Mouse (Mus musculus) hindbrain, embryonic 11.5 days (tissue): ENCODE data around the gene Trim38. TPM values are rescaled to one million over a fixed set of nuclear protein-coding genes. Genes with fewer than 3 reads are reported as not detected.
"Not testable (repeated sequence)": the region's sequence is repeated elsewhere in the genome, so short reads cannot be mapped to it uniquely, and the experiment has no call there.

Experiments used
- ATAC-seq: fragments of 200-750 bp; cut with Nextera tagmentation; 2 replicates; pipeline ENCODE4 v1.8.0; 2017; ENCODE audit warnings: mild to moderate bottlenecking, moderate TSS enrichment, moderate library complexity; ENCODE audit not compliant: low FRiP score
- DNase-seq: peaks from one replicate; pipeline ENCODE4 v3.0.0-alpha.2; 2015; ENCODE audit warnings: low spot score
- H3K27ac ChIP-seq: fragments of 300-500 bp; sonication (generic); 2 replicates; pipeline ENCODE4 v1.5.1; 2014; ENCODE audit warnings: mild to moderate bottlenecking, low read depth, low read length
- H3K27me3 ChIP-seq: fragments of 300-500 bp; sonication (generic); 2 replicates; pipeline ENCODE4 v1.6.1; 2014; ENCODE audit warnings: mild to moderate bottlenecking, low read length, moderate library complexity, mixed read lengths; ENCODE audit not compliant: control insufficient read depth, insufficient read depth
- H3K36me3 ChIP-seq: fragments of 300-500 bp; sonication (generic); 2 replicates; pipeline ENCODE4 v1.6.1; 2014; ENCODE audit warnings: mild to moderate bottlenecking, low read length, moderate library complexity, mixed read lengths; ENCODE audit not compliant: control insufficient read depth, insufficient read depth
- H3K4me1 ChIP-seq: fragments of 300-500 bp; sonication (generic); replicated peaks from 2 replicates; pipeline ENCODE4 v1.6.1; 2014; ENCODE audit warnings: low read length, mixed read lengths; ENCODE audit not compliant: control insufficient read depth, insufficient read depth
- H3K4me2 ChIP-seq: fragments of 300-500 bp; sonication (generic); replicated peaks from 2 replicates; pipeline ENCODE4 v1.6.1; 2014; ENCODE audit warnings: mild to moderate bottlenecking, low read depth, low read length
- H3K4me3 ChIP-seq: fragments of 300-500 bp; sonication (generic); 2 replicates; pipeline ENCODE4 v1.5.1; 2014; ENCODE audit warnings: low read depth, low read length
- H3K9ac ChIP-seq: fragments of 300-500 bp; sonication (generic); 2 replicates; pipeline ENCODE4 v1.6.1; 2014; ENCODE audit warnings: low read depth, low read length
- H3K9me3 ChIP-seq: fragments of 300-500 bp; sonication (generic); 2 replicates; pipeline ENCODE4 v1.6.1; 2016; ENCODE audit warnings: low read length; ENCODE audit not compliant: control insufficient read depth
- WGBS: fragments of 180-500 bp; shearing (Covaris S2); extraction: QIAGEN DNeasy Blood & Tissue Kit; methylation state at CpG from one replicate; pipeline ENCODE4 v1.1.7; 2014; 5-methylcytosine and 5-hydroxymethylcytosine counted together
- polyA plus RNA-seq: library from polyadenylated mRNA; unstranded; fragments of >200 nt; fragmentation: Nextera tagmentation; extraction: Ambion mirVana; gene quantifications from 2 replicates; pipeline ENCODE4 v1.2.1, GENCODE M21; 2014

The Trim38 gene
- polyA plus RNA-seq, 1 experiment from 2014 or later: not detected

DNA sequence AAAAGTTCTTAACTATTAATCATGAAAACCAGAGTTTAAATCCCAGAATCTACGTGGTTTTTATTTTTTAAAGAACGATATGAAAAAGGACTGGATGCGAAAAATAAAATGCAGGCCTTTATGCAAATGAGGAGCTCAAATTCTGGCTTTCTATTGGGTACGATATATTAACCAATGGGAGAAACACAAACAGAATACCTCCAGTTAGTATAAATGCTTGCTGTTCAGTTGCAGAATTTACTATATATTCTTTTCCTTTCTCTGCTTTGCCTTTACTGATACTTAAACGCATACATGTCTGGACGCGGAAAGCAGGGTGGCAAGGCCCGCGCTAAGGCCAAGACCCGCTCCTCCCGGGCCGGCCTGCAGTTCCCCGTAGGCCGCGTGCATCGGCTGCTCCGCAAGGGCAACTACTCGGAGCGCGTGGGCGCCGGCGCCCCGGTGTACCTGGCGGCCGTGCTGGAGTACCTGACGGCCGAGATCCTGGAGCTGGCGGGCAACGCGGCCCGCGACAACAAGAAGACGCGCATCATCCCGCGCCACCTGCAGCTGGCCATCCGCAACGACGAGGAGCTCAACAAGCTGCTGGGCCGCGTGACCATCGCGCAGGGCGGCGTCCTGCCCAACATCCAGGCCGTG is 18.8 kb upstream of the Trim38 start, which contains the start of gene Hist1h2ab:
Gene Hist1h2ab, plus strand, starts transcription at position 288 of the 639 bp plus-strand sequence.
- DNase-seq (peak; percentile 74), ATAC-seq (peak; percentile 52)
- WGBS: 1% methylated on average over 25 of the region's 47 CpGs
- Histone ChIP-seq H3K4me2 (peak within 1 kb of the TSS; percentile 54), H3K9ac (peak within 1 kb of the TSS; percentile 49; the same call in 1 of the 2 replicates), H3K4me3 (peak within 1 kb of the TSS; percentile 39), H3K27ac (peak within 1 kb of the TSS; percentile 90)
- not testable (repeated sequence) for H3K9me3 ChIP-seq, H3K27me3 ChIP-seq, H3K4me1 ChIP-seq, H3K36me3 ChIP-seq

DNA sequence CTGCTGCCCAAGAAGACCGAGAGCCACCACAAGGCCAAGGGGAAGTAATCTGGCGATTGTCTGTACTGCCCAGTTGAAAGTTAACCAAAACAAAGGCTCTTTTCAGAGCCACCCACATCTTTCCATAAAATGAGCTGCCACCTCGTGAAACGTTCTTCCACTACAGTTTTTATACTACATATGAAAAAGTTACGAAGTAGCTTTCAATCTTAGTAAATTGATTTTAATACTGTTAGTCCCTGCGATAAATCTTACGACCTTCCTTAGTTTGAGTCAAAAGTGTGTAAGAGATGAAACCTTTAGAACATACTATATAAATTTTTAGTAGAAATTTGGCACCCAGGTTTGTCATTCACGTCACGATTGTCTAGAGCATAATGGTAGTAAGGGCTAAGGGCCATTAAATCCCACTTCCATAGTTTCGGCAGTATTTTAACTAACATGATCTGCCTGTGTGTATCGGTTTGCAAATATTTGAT is 18.2 kb upstream of the Trim38 start:
- Histone ChIP-seq H3K9ac (peak overlapping the region; percentile 49; the same call in 1 of the 2 replicates), H3K36me3 (no peaks in the 10 kb centered on the region), H3K4me2 (peak overlapping the region; percentile 54), H3K27ac (peak overlapping the region; percentile 90), H3K4me1 (peaks cover 4% of the 10 kb centered on the region; the same call in 1 of the 2 replicates), H3K27me3 (no peaks in the 10 kb centered on the region), H3K4me3 (peak overlapping the region; percentile 39), H3K9me3 (no peaks in the 10 kb centered on the region)
- peak; percentile 54 for DNase-seq
- under 1% methylated on average over 11 of the region's 11 CpGs for WGBS
- peak; percentile 38 for ATAC-seq

DNA sequence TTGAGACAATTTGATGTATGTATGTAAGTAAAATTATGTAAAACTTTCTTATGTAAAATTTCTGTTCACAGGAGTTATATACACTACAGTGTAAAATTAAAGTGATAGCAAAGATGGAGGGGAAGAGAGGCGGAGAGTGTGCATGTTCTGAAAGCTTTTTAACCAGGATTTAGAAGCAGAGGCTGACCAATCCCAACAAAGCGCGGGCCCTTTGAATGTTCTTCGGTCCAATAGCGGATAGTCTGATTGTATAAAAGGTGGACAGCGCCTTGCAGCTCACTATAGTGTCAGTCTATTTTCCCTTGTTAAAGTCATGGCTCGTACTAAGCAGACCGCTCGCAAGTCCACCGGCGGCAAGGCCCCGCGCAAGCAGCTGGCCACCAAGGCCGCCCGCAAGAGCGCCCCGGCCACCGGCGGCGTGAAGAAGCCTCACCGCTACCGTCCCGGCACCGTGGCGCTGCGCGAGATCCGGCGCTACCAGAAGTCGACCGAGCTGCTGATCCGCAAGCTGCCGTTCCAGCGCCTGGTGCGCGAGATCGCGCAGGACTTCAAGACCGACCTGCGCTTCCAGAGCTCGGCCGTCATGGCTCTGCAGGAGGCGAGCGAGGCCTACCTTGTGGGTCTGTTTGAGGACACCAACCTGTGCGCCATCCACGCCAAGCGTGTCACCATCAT is 17.5 kb upstream of the Trim38 start, which contains the start of gene Hist1h3b:
Gene Hist1h3b, plus strand, starts transcription at position 201 of the 675 bp plus-strand sequence.
- Histone ChIP-seq H3K4me2 (peak within 1 kb of the TSS; percentile 54), H3K4me3 (peak within 1 kb of the TSS; percentile 39), H3K27ac (peak within 1 kb of the TSS; percentile 90), H3K9ac (peak within 1 kb of the TSS; percentile 65)
- not testable (repeated sequence) for H3K27me3 ChIP-seq, H3K9me3 ChIP-seq, H3K4me1 ChIP-seq, H3K36me3 ChIP-seq
- peak; percentile 95 for DNase-seq
- ATAC-seq: peak; percentile 89
- 0% methylated on average over 15 of the region's 47 CpGs for WGBS

DNA sequence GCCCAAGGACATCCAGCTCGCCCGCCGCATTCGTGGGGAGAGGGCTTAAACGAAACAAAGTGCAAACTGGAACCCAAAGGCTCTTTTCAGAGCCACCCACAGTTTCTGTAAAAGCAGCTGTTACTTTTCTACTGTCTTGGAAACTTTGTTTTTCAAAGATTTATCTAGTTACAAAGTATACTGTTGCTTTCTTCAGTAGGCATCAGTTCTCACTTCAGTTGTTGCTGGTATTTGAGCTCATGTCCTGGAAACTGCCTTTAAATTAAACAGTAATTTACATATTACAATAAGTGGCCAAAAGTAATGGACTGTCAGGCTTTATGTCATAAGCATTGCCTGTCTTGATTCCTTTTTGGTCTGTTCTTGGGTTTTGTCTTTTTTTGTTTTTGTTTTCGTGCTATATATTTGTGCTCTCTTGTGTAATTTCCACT is 17.0 kb upstream of the Trim38 start:
- peak overlapping the region; percentile 72 for H3K27ac ChIP-seq
- no peaks in the 10 kb centered on the region for H3K36me3 ChIP-seq
- H3K27me3 ChIP-seq: no peaks in the 10 kb centered on the region
- H3K9ac ChIP-seq: peak overlapping the region; percentile 65
- ATAC-seq (no peak), DNase-seq (peak; percentile 40)
- peaks cover 7% of the 10 kb centered on the region; the same call in 1 of the 2 replicates for H3K4me1 ChIP-seq
- peak overlapping the region; percentile 30 for H3K4me3 ChIP-seq
- H3K4me2 ChIP-seq: peak overlapping the region; percentile 39
- no peaks in the 10 kb centered on the region for H3K9me3 ChIP-seq
- 2% methylated on average over 6 of the region's 6 CpGs for WGBS

DNA sequence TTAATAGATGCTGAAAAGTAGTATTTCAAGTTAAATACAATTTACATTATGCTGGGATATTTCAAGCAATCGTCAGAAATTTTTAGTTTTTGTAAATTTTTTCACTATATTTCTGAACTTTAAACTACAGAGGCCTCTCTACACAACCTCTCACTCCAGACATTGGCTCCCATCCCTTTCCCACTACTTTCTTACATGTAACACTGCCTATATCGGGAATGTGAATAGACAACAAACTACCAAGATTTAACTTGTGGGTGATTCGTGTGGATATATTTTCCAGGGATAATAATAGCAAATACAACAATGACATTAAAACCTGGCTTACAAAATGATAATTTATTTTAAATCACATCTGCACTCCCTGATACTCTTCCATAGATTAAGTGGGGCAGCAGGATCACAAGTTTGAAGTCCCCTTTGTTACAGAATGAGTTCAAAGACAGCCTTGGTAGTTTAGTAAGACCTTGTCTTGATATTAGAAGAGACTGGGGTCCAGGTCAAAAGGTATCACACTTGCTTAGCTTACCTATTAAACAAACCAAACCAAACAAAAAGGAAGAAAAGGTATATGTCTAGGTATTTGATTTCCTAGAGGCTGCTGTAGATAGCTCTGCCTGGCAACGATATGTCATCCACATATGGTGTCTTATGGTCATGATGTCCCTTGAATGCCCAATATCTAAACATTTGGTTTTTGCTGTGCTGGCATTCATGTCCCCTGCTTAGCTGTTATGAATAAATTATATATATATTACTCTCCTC is 16.2 kb upstream of the Trim38 start:
- no peak overlapping the region; the same call in 1 of the 2 replicates for H3K4me3 ChIP-seq
- peak overlapping the region; percentile 54; the same call in 1 of the 2 replicates for H3K27ac ChIP-seq
- H3K4me2 ChIP-seq: peak overlapping the region; percentile 39; the same call in 1 of the 2 replicates
- no peaks in the 10 kb centered on the region for H3K9me3 ChIP-seq
- WGBS: 65% methylated on average over 4 of the region's 4 CpGs
- no peaks in the 10 kb centered on the region for H3K27me3 ChIP-seq
- H3K36me3 ChIP-seq: no peaks in the 10 kb centered on the region
- no peak for ATAC-seq
- DNase-seq: no peak
- no peak overlapping the region for H3K9ac ChIP-seq
- H3K4me1 ChIP-seq: 0 out of 2 replicates have a peak, but pooled peaks cover 3% of the 10 kb centered on the region

DNA sequence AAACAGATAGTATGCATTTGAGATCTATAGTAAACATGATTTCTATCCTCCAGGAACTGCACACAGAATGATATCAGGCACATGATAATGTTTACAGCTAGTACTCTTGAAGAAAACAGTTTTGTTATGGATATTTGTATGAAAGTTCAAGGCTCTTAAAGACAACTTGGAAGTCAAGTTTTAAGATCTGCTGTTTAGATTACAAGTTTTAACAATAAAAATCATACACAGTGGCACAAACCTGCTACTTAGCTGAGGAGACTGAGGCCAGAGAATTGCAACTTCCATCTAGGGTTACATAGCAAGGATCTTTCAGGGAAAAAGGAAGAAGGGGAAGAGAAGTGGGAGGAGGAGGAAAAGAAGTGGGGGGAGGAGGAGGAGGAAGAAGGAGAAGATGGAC is 14.7 kb upstream of the Trim38 start:
- H3K4me2 ChIP-seq: no peak overlapping the region
- no peak overlapping the region for H3K4me3 ChIP-seq
- no peaks in the 10 kb centered on the region for H3K9me3 ChIP-seq
- H3K4me1 ChIP-seq: peaks cover 5% of the 10 kb centered on the region; the same call in 1 of the 2 replicates
- H3K27ac ChIP-seq: no peak overlapping the region
- no peaks in the 10 kb centered on the region for H3K36me3 ChIP-seq
- no peak overlapping the region for H3K9ac ChIP-seq
- no peaks in the 10 kb centered on the region for H3K27me3 ChIP-seq
- ATAC-seq (no peak), DNase-seq (no peak)

DNA sequence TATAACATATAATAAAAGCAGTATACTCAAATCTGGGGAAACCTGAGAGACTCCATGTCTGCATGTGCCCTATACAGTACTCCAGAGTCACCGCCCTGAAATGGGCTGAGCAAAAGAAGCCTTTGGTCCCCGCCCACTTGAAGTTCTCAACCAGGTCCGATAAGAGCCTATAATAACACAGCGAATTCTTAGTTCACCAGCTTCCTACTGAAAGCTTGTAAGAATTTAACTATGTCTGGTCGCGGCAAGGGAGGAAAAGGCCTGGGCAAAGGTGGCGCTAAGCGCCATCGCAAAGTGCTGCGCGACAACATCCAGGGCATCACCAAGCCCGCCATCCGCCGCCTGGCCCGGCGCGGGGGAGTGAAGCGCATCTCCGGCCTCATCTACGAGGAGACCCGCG is 12.9 kb upstream of the Trim38 start, which contains the start of gene Hist1h4b:
Gene Hist1h4b, plus strand, starts transcription at position 224 of the 400 bp plus-strand sequence.
- Histone ChIP-seq H3K9ac (peak within 1 kb of the TSS; percentile 53), H3K4me1 (peaks cover 5% of the 10 kb centered on the region; the same call in 1 of the 2 replicates), H3K4me3 (peak within 1 kb of the TSS; percentile 32), H3K27me3 (no peaks in the 10 kb centered on the region), H3K27ac (peak within 1 kb of the TSS; percentile 82), H3K4me2 (peak within 1 kb of the TSS; percentile 48), H3K36me3 (no peaks in the 10 kb centered on the region), H3K9me3 (no peaks in the 10 kb centered on the region)
- peak; percentile 71 for ATAC-seq
- under 1% methylated on average over 12 of the region's 22 CpGs for WGBS
- DNase-seq: peak; percentile 94

DNA sequence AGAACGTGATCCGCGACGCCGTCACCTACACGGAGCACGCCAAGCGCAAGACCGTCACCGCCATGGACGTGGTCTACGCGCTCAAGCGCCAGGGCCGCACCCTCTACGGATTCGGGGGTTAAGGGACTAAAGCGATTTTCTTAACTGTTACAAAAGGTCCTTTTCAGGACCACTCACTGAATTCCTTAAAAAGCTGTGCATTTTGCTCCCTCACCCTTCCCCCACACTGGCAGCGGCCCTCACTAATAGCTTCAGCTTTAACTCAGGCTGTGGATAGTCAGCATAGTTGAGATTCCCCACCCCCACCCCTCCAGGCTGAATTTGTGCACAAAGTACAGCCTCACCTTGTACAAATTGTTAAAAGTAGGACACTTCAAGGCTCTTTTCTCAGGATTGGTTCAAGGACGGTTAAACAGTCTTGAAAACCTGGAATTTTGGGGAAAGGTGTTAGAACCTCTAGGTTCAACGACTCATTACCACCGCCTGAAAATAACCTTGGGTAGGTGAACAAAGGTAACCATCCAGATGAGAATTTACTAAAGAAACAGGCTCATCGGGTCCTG is 12.4 kb upstream of the Trim38 start:
- peak overlapping the region; percentile 82 for H3K27ac ChIP-seq
- ATAC-seq (no peak), DNase-seq (peak; percentile 65)
- H3K9ac ChIP-seq: peak overlapping the region; percentile 53
- WGBS: 3% methylated on average over 12 of the region's 23 CpGs
- H3K4me1 ChIP-seq: peaks cover 5% of the 10 kb centered on the region; the same call in 1 of the 2 replicates
- H3K27me3 ChIP-seq: no peaks in the 10 kb centered on the region
- no peaks in the 10 kb centered on the region for H3K36me3 ChIP-seq
- H3K4me3 ChIP-seq: peak overlapping the region; percentile 32
- peak overlapping the region; percentile 48 for H3K4me2 ChIP-seq
- no peaks in the 10 kb centered on the region for H3K9me3 ChIP-seq
